Mouse (Mus musculus) heart, embryonic 11.5 days (tissue): ENCODE measurements around the gene Runx2. TPM values are rescaled to one million over a fixed set of nuclear protein-coding genes. Genes with fewer than 3 reads are reported as not detected.

Source experiments
- ATAC-seq: fragments of 200-750 bp; cut with Nextera tagmentation; replicated peaks from 2 replicates; pipeline ENCODE4 v1.8.0; 2017; ENCODE audit warnings: moderate library complexity; ENCODE audit not compliant: insufficient number of reproducible peaks, low FRiP score, low TSS enrichment
- H3K27ac ChIP-seq: fragments of 300-500 bp; sonication (generic); 2 replicates; pipeline ENCODE4 v1.5.1; 2014; ENCODE audit warnings: mild to moderate bottlenecking, low read depth, low read length
- H3K27me3 ChIP-seq: fragments of 300-500 bp; sonication (generic); 2 replicates; pipeline ENCODE4 v1.6.1; 2014; ENCODE audit warnings: mild to moderate bottlenecking, low read length, mixed read lengths; ENCODE audit not compliant: control insufficient read depth, insufficient read depth
- H3K36me3 ChIP-seq: fragments of 300-500 bp; sonication (generic); 2 replicates; pipeline ENCODE4 v1.6.1; 2014; ENCODE audit warnings: mild to moderate bottlenecking, low read length, moderate library complexity, mixed read lengths; ENCODE audit not compliant: control insufficient read depth, insufficient read depth
- H3K4me1 ChIP-seq: fragments of 300-500 bp; sonication (generic); 2 replicates; pipeline ENCODE4 v1.6.1; 2014; ENCODE audit warnings: low read length; ENCODE audit not compliant: control insufficient read depth, insufficient read depth
- H3K4me2 ChIP-seq: fragments of 300-500 bp; sonication (generic); 2 replicates; pipeline ENCODE4 v1.6.1; 2014; ENCODE audit warnings: mild to moderate bottlenecking, moderate library complexity
- H3K4me3 ChIP-seq: fragments of 300-500 bp; sonication (generic); 2 replicates; pipeline ENCODE4 v1.5.1; 2014; ENCODE audit warnings: low read depth, low read length
- H3K9ac ChIP-seq: fragments of 300-500 bp; sonication (generic); 2 replicates; pipeline ENCODE4 v1.6.1; 2014; ENCODE audit warnings: mild to moderate bottlenecking, low read depth, low read length, moderate library complexity
- H3K9me3 ChIP-seq: fragments of 300-500 bp; sonication (generic); replicated peaks from 2 replicates; pipeline ENCODE4 v1.6.1; 2016; ENCODE audit warnings: low read length; ENCODE audit not compliant: control insufficient read depth
- WGBS: fragments of 180-500 bp; shearing (Covaris S2); extraction: QIAGEN DNeasy Blood & Tissue Kit; methylation state at CpG from one replicate; pipeline ENCODE4 v1.1.7; 2014; ENCODE audit not compliant: insufficient replicate concordance; 5-methylcytosine and 5-hydroxymethylcytosine counted together
- polyA plus RNA-seq: library from polyadenylated mRNA; unstranded; fragments of >200 nt; fragmentation: Nextera tagmentation; extraction: Ambion mirVana; gene quantifications from 2 replicates; pipeline ENCODE4 v1.2.1, GENCODE M21; 2014

Gene Runx2
- polyA plus RNA-seq, 1 experiment from 2014 or later, result 0.62 TPM

DNA sequence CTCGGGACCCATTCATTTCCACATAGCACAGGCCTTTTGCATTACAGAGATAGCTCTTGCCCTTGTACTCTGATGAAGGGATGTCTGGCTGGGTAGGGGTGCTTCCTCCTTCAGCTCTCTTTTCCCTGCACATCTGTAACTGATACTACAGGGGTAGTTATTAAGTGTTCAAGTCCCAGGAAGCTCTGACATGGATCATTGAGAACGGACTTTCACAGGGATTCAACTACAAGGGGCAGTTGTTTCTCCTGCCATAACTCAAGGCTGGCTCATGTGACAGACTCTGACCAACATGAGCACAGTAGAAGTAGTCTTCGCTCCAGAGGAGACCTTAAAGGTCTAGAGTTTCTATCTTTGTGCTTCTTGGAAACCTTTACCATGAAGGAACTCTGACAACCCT is 226.1 kb downstream of the Runx2 start:
- no peaks in the 10 kb centered on the region for H3K36me3 ChIP-seq
- no peak overlapping the region for H3K27ac ChIP-seq
- H3K4me2 ChIP-seq, result no peak overlapping the region
- H3K9me3 ChIP-seq, result no peaks in the 10 kb centered on the region
- ATAC-seq, result no peak
- H3K4me1 ChIP-seq, result no peaks in the 10 kb centered on the region
- no peaks in the 10 kb centered on the region; the same call in 1 of the 2 replicates for H3K27me3 ChIP-seq
- WGBS, result 60% methylated on average over 3 of the region's 3 CpGs
- no peak overlapping the region for H3K4me3 ChIP-seq
- no peak overlapping the region for H3K9ac ChIP-seq

- no peaks in the 10 kb centered on the region for H3K4me1 ChIP-seq
- H3K4me3 ChIP-seq, result no peak overlapping the region
- no peaks in the 10 kb centered on the region for H3K9me3 ChIP-seq
- H3K27ac ChIP-seq, result no peak overlapping the region
- H3K9ac ChIP-seq, result no peak overlapping the region
- 51% methylated on average over 3 of the region's 3 CpGs for WGBS
- H3K36me3 ChIP-seq, result no peaks in the 10 kb centered on the region
- no peaks in the 10 kb centered on the region; the same call in 1 of the 2 replicates for H3K27me3 ChIP-seq
- no peak overlapping the region for H3K4me2 ChIP-seq
- no peak for ATAC-seq
Measured at GRCm38 (mm10) chr17:44588020-44588419, 226.6 kb downstream of the Runx2 start.

- H3K4me3 ChIP-seq, result no peak overlapping the region
- no peak overlapping the region for H3K9ac ChIP-seq
- H3K4me2 ChIP-seq, result no peak overlapping the region
- H3K27ac ChIP-seq, result no peak overlapping the region
- H3K36me3 ChIP-seq, result no peaks in the 10 kb centered on the region
- no peaks in the 10 kb centered on the region; the same call in 1 of the 2 replicates for H3K27me3 ChIP-seq
- no peaks in the 10 kb centered on the region for H3K4me1 ChIP-seq
- 68% methylated on average over 3 of the region's 3 CpGs for WGBS
- no peaks in the 10 kb centered on the region for H3K9me3 ChIP-seq
- ATAC-seq, result no peak
Measured at GRCm38 (mm10) chr17:44586196-44586595, 228.4 kb downstream of the Runx2 start.

DNA sequence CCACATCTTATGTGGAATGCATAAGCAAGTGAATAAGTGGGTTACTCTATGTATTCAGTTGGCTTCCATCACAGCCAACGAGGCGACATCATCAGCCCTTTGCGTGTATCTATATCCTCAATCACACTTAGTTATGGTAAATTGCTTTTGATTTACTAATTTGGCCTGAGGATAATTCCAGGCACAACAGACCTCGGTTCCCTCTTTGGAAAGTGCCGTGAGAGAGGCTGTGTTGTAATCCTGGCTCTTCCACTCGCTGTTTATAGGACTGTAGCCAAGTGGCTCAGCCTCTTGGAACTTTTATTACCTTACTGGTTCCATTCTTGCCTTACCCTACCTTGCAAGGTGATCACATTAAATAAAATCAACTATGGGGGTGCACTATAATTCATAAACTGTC is 229.8 kb downstream of the Runx2 start:
- Histone ChIP-seq H3K4me3 (no peak overlapping the region), H3K4me1 (no peaks in the 10 kb centered on the region), H3K36me3 (no peaks in the 10 kb centered on the region), H3K9me3 (no peaks in the 10 kb centered on the region), H3K4me2 (no peak overlapping the region), H3K27me3 (no peaks in the 10 kb centered on the region; the same call in 1 of the 2 replicates), H3K9ac (no peak overlapping the region), H3K27ac (no peak overlapping the region)
- WGBS, result 80% methylated on average over 6 of the region's 6 CpGs
- no peak for ATAC-seq

GRCm38 (mm10) chr17:44577791-44578190 is 236.8 kb downstream of the Runx2 start:
- 59% methylated on average over 5 of the region's 5 CpGs for WGBS
- no peak for ATAC-seq
- no peaks in the 10 kb centered on the region for H3K9me3 ChIP-seq
- H3K9ac ChIP-seq, result no peak overlapping the region
- no peak overlapping the region for H3K4me2 ChIP-seq
- no peaks in the 10 kb centered on the region for H3K36me3 ChIP-seq
- no peak overlapping the region for H3K4me3 ChIP-seq
- no peaks in the 10 kb centered on the region for H3K27me3 ChIP-seq
- no peak overlapping the region for H3K27ac ChIP-seq
- H3K4me1 ChIP-seq, result no peaks in the 10 kb centered on the region

DNA sequence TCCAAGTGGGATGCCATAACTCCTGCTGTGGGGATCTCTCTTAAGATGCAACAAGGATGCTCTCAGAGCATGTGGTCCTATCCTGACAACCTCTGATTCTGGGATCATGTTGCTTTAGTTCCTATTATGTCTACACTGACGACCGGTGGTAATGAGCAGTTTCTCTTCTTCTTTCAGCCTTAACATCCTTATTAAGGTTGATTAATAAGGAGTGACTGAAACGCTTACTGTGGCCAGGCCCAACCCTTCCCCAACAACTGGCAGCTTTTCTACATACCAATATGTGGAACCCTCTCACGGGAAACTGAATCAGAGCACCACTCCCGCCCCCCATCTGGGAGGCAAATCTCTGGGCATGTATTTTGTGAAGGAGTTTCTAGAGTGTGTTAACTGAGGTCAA is 243.7 kb downstream of the Runx2 start:
- no peak overlapping the region for H3K4me2 ChIP-seq
- ATAC-seq, result no peak
- H3K9ac ChIP-seq, result no peak overlapping the region
- H3K36me3 ChIP-seq, result no peaks in the 10 kb centered on the region
- H3K4me3 ChIP-seq, result no peak overlapping the region
- no peaks in the 10 kb centered on the region for H3K4me1 ChIP-seq
- WGBS, result 85% methylated on average over 5 of the region's 5 CpGs
- H3K9me3 ChIP-seq, result no peaks in the 10 kb centered on the region
- no peak overlapping the region for H3K27ac ChIP-seq
- no peaks in the 10 kb centered on the region for H3K27me3 ChIP-seq

- WGBS, result 83% methylated on average over 8 of the region's 8 CpGs
- H3K36me3 ChIP-seq, result no peaks in the 10 kb centered on the region
- H3K4me2 ChIP-seq, result no peak overlapping the region
- no peak overlapping the region for H3K4me3 ChIP-seq
- no peaks in the 10 kb centered on the region for H3K27me3 ChIP-seq
- H3K27ac ChIP-seq, result no peak overlapping the region
- ATAC-seq, result no peak
- no peak overlapping the region for H3K9ac ChIP-seq
- H3K9me3 ChIP-seq, result no peaks in the 10 kb centered on the region
- no peaks in the 10 kb centered on the region for H3K4me1 ChIP-seq
Measured at GRCm38 (mm10) chr17:44569020-44569621, 245.5 kb downstream of the Runx2 start.

- H3K27me3 ChIP-seq, result no peaks in the 10 kb centered on the region
- H3K9ac ChIP-seq, result no peak overlapping the region
- no peak overlapping the region for H3K4me3 ChIP-seq
- H3K9me3 ChIP-seq, result no peaks in the 10 kb centered on the region
- H3K4me1 ChIP-seq, result no peaks in the 10 kb centered on the region
- H3K4me2 ChIP-seq, result no peak overlapping the region
- no peak overlapping the region for H3K27ac ChIP-seq
- no peak for ATAC-seq
- H3K36me3 ChIP-seq, result no peaks in the 10 kb centered on the region
- WGBS, result 77% methylated on average over 5 of the region's 5 CpGs
Measured at GRCm38 (mm10) chr17:44566992-44567391, 247.6 kb downstream of the Runx2 start.

DNA sequence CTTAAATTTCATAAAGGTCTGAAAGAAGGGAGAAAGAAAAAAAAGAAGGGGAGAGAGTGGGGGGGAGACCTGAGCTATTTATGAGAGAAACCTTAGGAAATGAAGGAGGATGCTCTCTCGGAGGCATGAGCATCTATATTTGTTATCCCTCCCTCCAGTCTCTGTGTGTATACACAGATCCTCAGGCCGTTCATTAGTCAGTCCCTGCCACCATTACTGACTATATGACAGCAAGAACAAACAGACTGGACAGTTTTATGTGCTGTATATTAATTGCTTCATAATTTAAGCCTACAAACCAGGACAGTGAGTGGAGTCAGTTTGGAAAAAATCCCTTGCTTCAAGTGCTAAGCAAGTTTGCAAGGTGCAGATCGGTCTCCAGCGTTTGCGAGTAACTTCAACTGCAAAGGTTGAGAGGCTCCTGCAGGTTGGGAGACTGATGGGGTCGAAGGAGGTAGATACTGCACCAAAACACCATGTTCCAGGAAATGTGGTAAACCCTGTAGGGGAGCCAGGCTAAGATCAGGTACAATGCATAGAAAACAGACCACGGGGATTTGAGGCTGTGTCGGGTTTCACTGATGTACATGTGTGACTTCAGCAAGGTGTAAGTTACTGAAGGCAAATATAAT is 248.6 kb downstream of the Runx2 start:
- ATAC-seq, result no peak
- H3K9me3 ChIP-seq, result no peaks in the 10 kb centered on the region
- no peak overlapping the region for H3K27ac ChIP-seq
- H3K9ac ChIP-seq, result no peak overlapping the region
- H3K4me1 ChIP-seq, result no peaks in the 10 kb centered on the region
- H3K4me2 ChIP-seq, result no peak overlapping the region
- WGBS, result 72% methylated on average over 8 of the region's 8 CpGs
- no peaks in the 10 kb centered on the region for H3K27me3 ChIP-seq
- no peak overlapping the region for H3K4me3 ChIP-seq
- H3K36me3 ChIP-seq, result no peaks in the 10 kb centered on the region
